ENCODE assay signal across 11 mouse cellular contexts in the genomic region with DNA sequence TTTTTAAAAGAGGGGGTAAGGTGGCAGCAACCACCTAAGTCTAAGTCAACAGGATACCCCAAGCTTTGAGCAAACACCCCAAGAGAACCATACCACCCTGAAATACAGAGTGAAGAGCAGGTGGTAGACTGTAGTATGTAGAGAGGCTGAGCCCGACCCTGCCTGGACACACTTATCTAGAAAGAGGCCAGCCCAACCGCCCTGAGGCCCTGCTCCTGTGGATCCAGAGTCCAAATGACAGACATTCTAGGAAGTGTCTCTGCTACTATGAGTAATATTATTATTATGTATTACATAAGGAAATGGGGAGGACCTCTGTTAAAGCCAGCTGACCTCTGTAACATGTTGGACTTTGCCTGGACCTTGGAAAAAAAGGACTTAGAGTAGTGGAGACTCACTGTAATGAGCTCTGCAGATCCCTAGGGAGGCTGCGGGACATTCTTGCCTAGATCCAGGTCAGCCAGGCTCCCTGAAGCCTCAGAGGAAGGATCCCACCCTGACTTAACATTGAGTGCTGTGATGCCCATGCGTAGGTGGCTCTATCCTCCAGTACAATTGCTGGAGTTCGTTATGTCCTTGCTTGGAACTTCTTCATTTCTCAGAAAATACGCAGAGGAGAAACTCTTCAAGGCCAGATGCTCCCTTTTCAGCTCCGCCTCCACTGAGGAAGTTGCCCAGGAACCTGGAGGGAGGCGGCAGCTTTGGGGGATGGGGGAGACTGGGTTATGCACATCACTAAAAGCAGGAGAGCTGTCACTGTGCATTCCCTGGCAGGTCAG. TPM values are rescaled to one million over a fixed set of nuclear protein-coding genes. Genes with fewer than 3 reads are reported as not detected.
DNase-seq lines count a peak whose midpoint lies in the region; ATAC-seq and TF ChIP-seq lines count a peak whose summit lies in the region.
"Had no signal": no experiment of that assay in that cellular context is flagged by ENCODE, and none has a peak within 500 bp of the region (broad histone marks: within the 10 kb centered on the region; RNA-seq: fewer than 3 reads in every experiment).

No protein-coding gene starts in this region.

- peak overlapping the region; percentile 5; the same call in 1 of the 2 replicates for H3K27ac ChIP-seq in testis, adult 2 months (ENCODE audit: control insufficient read depth, insufficient read depth, low read depth, low read length)
- no peak overlapping the region for H3K27ac ChIP-seq in forebrain, embryonic 16.5 days (ENCODE audit: low read length)
- H3K27ac ChIP-seq: limb, embryonic 12.5 days had no signal

- 56% methylated on average over 8 of the region's 8 CpGs for WGBS in forebrain, embryonic 16.5 days

- H3K9ac ChIP-seq in forebrain, embryonic 16.5 days (replicated peaks; ENCODE audit: low read depth, low read length): no peak overlapping the region
- H3K9ac ChIP-seq: limb, embryonic 12.5 days had no signal

- no peaks in the 10 kb centered on the region for H3K27me3 ChIP-seq in testis, adult 2 months (ENCODE audit: control insufficient read depth, insufficient read depth, low read length)
- H3K27me3 ChIP-seq in forebrain, embryonic 16.5 days (replicated peaks; ENCODE audit: control insufficient read depth, insufficient read depth, low read length): no peaks in the 10 kb centered on the region
- H3K27me3 ChIP-seq: limb, embryonic 12.5 days had no signal

- no peaks in the 10 kb centered on the region for H3K9me3 ChIP-seq in forebrain, embryonic 16.5 days (ENCODE audit: control insufficient read depth, low read length)
- H3K9me3 ChIP-seq: limb, embryonic 12.5 days had no signal

- peaks cover 3% of the 10 kb centered on the region for H3K4me1 ChIP-seq in testis, adult 2 months (ENCODE audit: control insufficient read depth, insufficient read depth, low read length)
- H3K4me1 ChIP-seq in forebrain, embryonic 16.5 days (replicated peaks; ENCODE audit: control insufficient read depth, insufficient read depth, low read length): no peaks in the 10 kb centered on the region

- H3K36me3 ChIP-seq in testis, adult 2 months (ENCODE audit: control insufficient read depth, insufficient read depth, low read length): no peaks in the 10 kb centered on the region
- H3K36me3 ChIP-seq in forebrain, embryonic 16.5 days (ENCODE audit: control insufficient read depth, insufficient read depth): no peaks in the 10 kb centered on the region
- H3K36me3 ChIP-seq: limb, embryonic 12.5 days had no signal

- H3K4me2 ChIP-seq in forebrain, embryonic 16.5 days (ENCODE audit: low read length): no peak overlapping the region
- H3K4me2 ChIP-seq: limb, embryonic 12.5 days had no signal

- no peak for TF ChIP-seq CTCF in testis, adult 2 months (IDR thresholded peaks at IDR 0.05; ENCODE audit: control insufficient read depth, insufficient read depth, insufficient replicate concordance, low read depth, low read length)

- no peak for ATAC-seq in forebrain, embryonic 16.5 days

- TF ChIP-seq POLR2A in testis, adult 2 months (IDR thresholded peaks at IDR 0.05; ENCODE audit: control insufficient read depth, low read depth, low read length): no peak

- H3K4me3 ChIP-seq in testis, adult 2 months (ENCODE audit: control insufficient read depth, low read depth, low read length): no peak overlapping the region
- no peak overlapping the region for H3K4me3 ChIP-seq in forebrain, embryonic 16.5 days (replicated peaks; ENCODE audit: low read length)
- H3K4me3 ChIP-seq: limb, embryonic 12.5 days had no signal

- peak; percentile 22 to 59 for DNase-seq in adrenal gland, adult (ENCODE audit: inconsistent age in 2 of 2, low spot score in 1 of 2)
- DNase-seq in adrenal gland, adult 18-20 months (ENCODE audit: low spot score in 2 of 2): no peak
- DNase-seq in layer of hippocampus, adult 18-20 months (ENCODE audit: low spot score in 2 of 2): peak; percentile 59 to 66
- DNase-seq in layer of hippocampus, adult 11-12 months (ENCODE audit: low spot score): no peak
- no peak for DNase-seq in testis, postnatal 14 days (ENCODE audit: low spot score)
- peak; percentile 67 for DNase-seq in testis, postnatal 10 days (ENCODE audit: low spot score)
- DNase-seq: cerebellum, postnatal 36 days; lung, postnatal 14 days had no signal

RNA-seq across cellular contexts. Expression of a gene that starts 25.7 kb away (rescaled TPM):
- total RNA-seq in adrenal gland, adult 18-20 months (2021): 100 to 1,000 TPM; 275 to 312 TPM
- 100 to 1,000 TPM; 129 to 132 TPM for total RNA-seq in layer of hippocampus, adult 18-20 months (2021)
- polyA plus RNA-seq in testis, adult 2 months (2012; rRNA removed): 23.2 and 26.1 TPM in 2 replicates
- 22.9 and 29.4 TPM in 2 replicates for polyA plus RNA-seq in forebrain, embryonic 16.5 days (2015; fragmentation: Nextera tagmentation; extraction: Ambion mirVana)

RNA-seq across cellular contexts. Expression of a gene that starts 41.0 kb away (rescaled TPM):
- 10 to 100 TPM; 17.9 to 21.4 TPM for total RNA-seq in adrenal gland, adult 18-20 months (2021)
- total RNA-seq in layer of hippocampus, adult 18-20 months (2021): 10 to 100 TPM; 19.7 to 20.5 TPM
- 5.8 and 6.4 TPM in 2 replicates for polyA plus RNA-seq in testis, adult 2 months (2012; rRNA removed)
- polyA plus RNA-seq in forebrain, embryonic 16.5 days (2015; fragmentation: Nextera tagmentation; extraction: Ambion mirVana): 24.5 TPM in 2 replicates

Comparison
In these comparisons a context has a peak if more than half of its experiments do, and no peak if none do; other contexts are left out.
1. DNase-seq: peak in adrenal gland, adult (2 of 2), layer of hippocampus, adult 18-20 months (2 of 2) and testis, postnatal 10 days (single experiment); none in adrenal gland, adult 18-20 months (0 of 2), layer of hippocampus, adult 11-12 months (single experiment) and testis, postnatal 14 days (single experiment).